Mouse (Mus musculus) heart, embryonic 11.5 days (tissue): ENCODE results near the gene Adgrl3. TPM values are rescaled to one million over a fixed set of nuclear protein-coding genes. Genes with fewer than 3 reads are reported as not detected.

Source experiments
- ATAC-seq: fragments of 200-750 bp; cut with Nextera tagmentation; replicated peaks from 2 replicates; pipeline ENCODE4 v1.8.0; 2017; ENCODE audit warnings: moderate library complexity; ENCODE audit not compliant: insufficient number of reproducible peaks, low FRiP score, low TSS enrichment
- H3K27ac ChIP-seq: fragments of 300-500 bp; sonication (generic); 2 replicates; pipeline ENCODE4 v1.5.1; 2014; ENCODE audit warnings: mild to moderate bottlenecking, low read depth, low read length
- H3K27me3 ChIP-seq: fragments of 300-500 bp; sonication (generic); 2 replicates; pipeline ENCODE4 v1.6.1; 2014; ENCODE audit warnings: mild to moderate bottlenecking, low read length, mixed read lengths; ENCODE audit not compliant: control insufficient read depth, insufficient read depth
- H3K36me3 ChIP-seq: fragments of 300-500 bp; sonication (generic); 2 replicates; pipeline ENCODE4 v1.6.1; 2014; ENCODE audit warnings: mild to moderate bottlenecking, low read length, moderate library complexity, mixed read lengths; ENCODE audit not compliant: control insufficient read depth, insufficient read depth
- H3K4me1 ChIP-seq: fragments of 300-500 bp; sonication (generic); 2 replicates; pipeline ENCODE4 v1.6.1; 2014; ENCODE audit warnings: low read length; ENCODE audit not compliant: control insufficient read depth, insufficient read depth
- H3K4me2 ChIP-seq: fragments of 300-500 bp; sonication (generic); 2 replicates; pipeline ENCODE4 v1.6.1; 2014; ENCODE audit warnings: mild to moderate bottlenecking, moderate library complexity
- H3K4me3 ChIP-seq: fragments of 300-500 bp; sonication (generic); 2 replicates; pipeline ENCODE4 v1.5.1; 2014; ENCODE audit warnings: low read depth, low read length
- H3K9ac ChIP-seq: fragments of 300-500 bp; sonication (generic); 2 replicates; pipeline ENCODE4 v1.6.1; 2014; ENCODE audit warnings: mild to moderate bottlenecking, low read depth, low read length, moderate library complexity
- H3K9me3 ChIP-seq: fragments of 300-500 bp; sonication (generic); replicated peaks from 2 replicates; pipeline ENCODE4 v1.6.1; 2016; ENCODE audit warnings: low read length; ENCODE audit not compliant: control insufficient read depth
- WGBS: fragments of 180-500 bp; shearing (Covaris S2); extraction: QIAGEN DNeasy Blood & Tissue Kit; methylation state at CpG from one replicate; pipeline ENCODE4 v1.1.7; 2014; ENCODE audit not compliant: insufficient replicate concordance; 5-methylcytosine and 5-hydroxymethylcytosine counted together
- polyA plus RNA-seq: library from polyadenylated mRNA; unstranded; fragments of >200 nt; fragmentation: Nextera tagmentation; extraction: Ambion mirVana; gene quantifications from 2 replicates; pipeline ENCODE4 v1.2.1, GENCODE M21; 2014

Gene Adgrl3
- polyA plus RNA-seq, 1 experiment from 2014 or later, result 9.9 TPM

DNA sequence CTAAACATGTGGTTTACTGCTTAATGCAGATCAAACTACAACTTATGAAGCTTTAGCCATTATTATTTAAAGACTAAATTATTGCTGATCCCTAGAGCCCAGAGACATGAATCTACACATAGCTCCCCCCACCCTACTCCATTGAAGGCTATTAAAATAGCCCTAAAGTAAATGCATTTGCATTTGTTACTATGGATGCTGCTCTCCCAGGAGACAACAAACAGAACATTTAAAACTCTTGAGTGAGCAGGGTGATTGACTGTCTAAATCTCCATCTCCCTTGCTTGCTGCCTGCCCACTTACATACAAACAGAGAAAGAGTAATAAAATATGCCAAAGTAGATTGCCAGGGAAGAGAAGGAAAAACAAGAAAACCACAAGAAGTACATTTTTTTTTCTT, 41.4 kb downstream of the Adgrl3 start:
- Histone ChIP-seq H3K9ac (no peak overlapping the region), H3K4me1 (no peaks in the 10 kb centered on the region), H3K27ac (no peak overlapping the region), H3K36me3 (no peaks in the 10 kb centered on the region), H3K9me3 (no peaks in the 10 kb centered on the region), H3K4me3 (no peak overlapping the region), H3K4me2 (no peak overlapping the region), H3K27me3 (no peaks in the 10 kb centered on the region)
- no peak for ATAC-seq

DNA sequence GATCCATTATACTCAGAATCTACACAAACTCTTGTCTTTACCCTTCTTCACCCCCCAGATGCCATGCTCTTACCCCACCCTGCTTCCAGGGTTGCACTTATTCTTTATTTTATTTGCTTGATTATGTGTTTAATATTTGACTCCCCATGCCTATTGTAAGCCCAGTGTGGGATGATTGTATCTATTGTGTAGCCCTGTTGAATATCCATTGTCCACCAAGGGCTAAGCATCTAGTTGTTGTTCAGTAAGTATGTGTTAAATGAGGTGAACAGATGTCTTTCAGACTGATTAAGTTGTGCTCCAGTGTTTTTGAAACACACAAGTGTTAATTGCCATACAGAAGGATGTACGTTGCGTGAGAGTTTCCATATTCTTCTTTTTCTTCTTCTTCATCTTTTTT, 44.1 kb downstream of the Adgrl3 start:
- H3K9me3 ChIP-seq, result no peaks in the 10 kb centered on the region

DNA sequence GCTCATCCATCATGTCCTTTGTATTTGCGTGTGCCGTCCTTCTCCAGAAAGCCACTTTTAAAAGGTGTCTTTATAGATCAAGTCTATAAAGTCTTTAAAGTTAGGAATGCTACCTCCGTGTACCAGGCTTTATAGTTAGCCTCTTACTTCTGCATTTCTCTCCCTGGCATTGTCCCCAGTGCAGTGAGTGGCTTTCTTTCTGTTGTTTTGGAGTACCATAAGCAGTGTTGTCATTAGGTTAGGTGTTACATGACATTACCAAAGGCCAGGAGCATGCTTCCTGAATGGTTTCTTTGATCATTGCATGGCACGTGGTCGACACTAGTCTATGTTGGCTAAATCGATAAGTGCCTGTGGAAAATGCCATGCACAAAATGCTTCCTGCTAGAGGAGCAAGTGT, 48.2 kb downstream of the Adgrl3 start:
- Histone ChIP-seq H3K36me3 (no peaks in the 10 kb centered on the region), H3K4me2 (no peak overlapping the region), H3K27me3 (no peaks in the 10 kb centered on the region), H3K4me3 (no peak overlapping the region), H3K4me1 (no peaks in the 10 kb centered on the region), H3K27ac (no peak overlapping the region), H3K9me3 (no peaks in the 10 kb centered on the region), H3K9ac (no peak overlapping the region)
- no peak for ATAC-seq
- WGBS, result 43% methylated on average over 6 of the region's 6 CpGs

More for the DNA sequence above, 44.1 kb downstream of the Adgrl3 start:
- WGBS, result 95% methylated on average over 2 of the region's 2 CpGs
- H3K27ac ChIP-seq, result no peak overlapping the region
- H3K36me3 ChIP-seq, result no peaks in the 10 kb centered on the region
- H3K4me1 ChIP-seq, result no peaks in the 10 kb centered on the region
- ATAC-seq, result no peak
- no peaks in the 10 kb centered on the region for H3K27me3 ChIP-seq
- H3K9ac ChIP-seq, result no peak overlapping the region
- no peak overlapping the region for H3K4me2 ChIP-seq
- no peak overlapping the region for H3K4me3 ChIP-seq

DNA sequence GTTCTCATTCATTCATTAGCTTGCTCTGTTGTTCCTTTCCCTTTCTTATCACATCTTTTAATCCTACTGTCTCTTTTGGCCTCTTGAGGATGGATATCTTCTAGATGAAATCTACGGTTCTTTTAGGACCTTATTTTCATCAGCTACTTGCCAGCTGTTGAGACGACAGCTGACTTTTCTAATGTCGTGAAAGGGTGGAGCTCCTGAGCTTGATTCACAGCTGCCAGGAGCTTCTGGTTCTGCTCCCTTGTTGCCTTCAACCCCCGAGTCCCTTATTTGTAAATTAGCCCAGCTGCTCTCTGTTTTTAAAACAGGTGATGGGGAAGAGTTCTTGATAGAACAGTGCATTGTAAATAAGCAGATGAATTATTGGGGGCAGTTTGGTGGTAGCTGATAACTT, 48.9 kb downstream of the Adgrl3 start:
- no peak overlapping the region for H3K4me3 ChIP-seq
- no peaks in the 10 kb centered on the region for H3K36me3 ChIP-seq
- H3K27me3 ChIP-seq, result no peaks in the 10 kb centered on the region
- H3K9me3 ChIP-seq, result no peaks in the 10 kb centered on the region
- H3K27ac ChIP-seq, result no peak overlapping the region
- no peaks in the 10 kb centered on the region for H3K4me1 ChIP-seq
- no peak overlapping the region for H3K4me2 ChIP-seq
- no peak for ATAC-seq
- H3K9ac ChIP-seq, result no peak overlapping the region
- 35% methylated on average over 4 of the region's 4 CpGs for whole genome bisulfite sequencing

DNA sequence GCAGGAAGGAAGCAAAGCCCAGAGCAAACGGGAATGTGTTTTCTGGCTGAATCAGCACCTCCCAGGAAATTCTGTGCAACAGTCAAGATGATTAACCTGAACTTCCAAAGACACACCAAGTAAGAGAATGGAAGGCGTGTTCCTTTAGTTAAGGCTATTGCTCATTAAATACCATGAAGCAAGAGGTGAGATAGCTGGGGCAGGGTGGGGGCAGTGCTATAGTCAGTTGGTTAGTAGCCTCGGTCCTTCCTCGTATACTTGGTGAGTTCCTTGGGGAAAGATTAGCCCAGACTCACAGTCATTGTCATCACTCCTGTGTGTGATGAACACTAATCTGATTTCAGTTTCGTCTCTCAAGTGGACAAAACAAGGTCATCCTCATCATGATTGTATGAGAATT, 53.0 kb downstream of the Adgrl3 start:
- Histone ChIP-seq H3K27me3 (no peaks in the 10 kb centered on the region), H3K4me3 (no peak overlapping the region), H3K4me2 (no peak overlapping the region), H3K36me3 (no peaks in the 10 kb centered on the region), H3K9me3 (no peaks in the 10 kb centered on the region), H3K4me1 (no peaks in the 10 kb centered on the region), H3K9ac (no peak overlapping the region), H3K27ac (no peak overlapping the region)
- no peak for ATAC-seq
- 70% methylated on average over 5 of the region's 5 CpGs for WGBS

DNA sequence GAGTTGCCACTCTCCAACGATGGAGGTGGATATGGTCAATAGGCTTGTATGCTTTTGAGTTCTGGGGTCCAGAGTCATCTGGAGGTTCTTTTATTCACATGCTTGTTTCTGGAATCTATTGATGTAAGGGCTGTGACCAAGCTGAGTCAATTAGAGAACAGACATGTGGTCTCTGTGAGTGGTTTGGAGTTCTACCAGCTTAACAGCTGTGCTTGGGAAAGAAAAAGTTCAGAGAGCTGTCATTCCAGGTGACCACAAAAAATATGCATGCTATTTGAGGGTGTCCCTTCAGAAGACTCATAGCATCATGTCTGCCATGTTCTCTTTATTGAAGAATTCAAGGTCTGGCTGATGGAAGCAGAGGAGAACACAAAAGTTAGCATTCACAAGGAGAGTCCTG, 53.9 kb downstream of the Adgrl3 start:
- Histone ChIP-seq H3K27me3 (no peaks in the 10 kb centered on the region), H3K9me3 (no peaks in the 10 kb centered on the region), H3K36me3 (no peaks in the 10 kb centered on the region), H3K4me2 (no peak overlapping the region), H3K9ac (no peak overlapping the region), H3K4me1 (no peaks in the 10 kb centered on the region), H3K4me3 (no peak overlapping the region), H3K27ac (no peak overlapping the region)
- no peak for ATAC-seq
- 79% methylated on average over 1 of the region's 1 CpGs for WGBS

DNA sequence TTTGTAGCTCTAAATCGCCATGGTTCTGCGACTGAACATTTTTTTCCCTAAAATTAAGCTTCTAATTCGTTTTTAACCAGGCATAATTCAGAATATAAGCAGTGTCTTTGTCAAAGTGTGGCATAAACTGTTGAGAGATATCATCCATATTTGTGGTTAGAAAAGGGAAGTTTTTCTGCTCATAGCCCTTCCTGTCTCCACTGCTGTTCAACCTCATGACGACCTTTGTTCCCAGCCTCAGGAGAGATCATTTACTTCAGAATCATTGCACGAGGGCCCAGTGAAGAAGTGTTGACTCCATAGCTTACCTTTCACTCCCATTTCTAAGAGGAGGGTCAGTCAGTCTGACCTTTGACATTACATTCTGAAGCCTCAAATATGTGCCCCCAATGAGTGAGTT, 56.4 kb downstream of the Adgrl3 start:
- H3K4me3 ChIP-seq, result no peak overlapping the region
- no peaks in the 10 kb centered on the region for H3K9me3 ChIP-seq
- 73% methylated on average over 5 of the region's 5 CpGs for WGBS
- H3K4me2 ChIP-seq, result no peak overlapping the region
- ATAC-seq, result no peak
- H3K4me1 ChIP-seq, result no peaks in the 10 kb centered on the region
- H3K27ac ChIP-seq, result no peak overlapping the region
- H3K27me3 ChIP-seq, result no peaks in the 10 kb centered on the region
- no peaks in the 10 kb centered on the region for H3K36me3 ChIP-seq
- H3K9ac ChIP-seq, result no peak overlapping the region

DNA sequence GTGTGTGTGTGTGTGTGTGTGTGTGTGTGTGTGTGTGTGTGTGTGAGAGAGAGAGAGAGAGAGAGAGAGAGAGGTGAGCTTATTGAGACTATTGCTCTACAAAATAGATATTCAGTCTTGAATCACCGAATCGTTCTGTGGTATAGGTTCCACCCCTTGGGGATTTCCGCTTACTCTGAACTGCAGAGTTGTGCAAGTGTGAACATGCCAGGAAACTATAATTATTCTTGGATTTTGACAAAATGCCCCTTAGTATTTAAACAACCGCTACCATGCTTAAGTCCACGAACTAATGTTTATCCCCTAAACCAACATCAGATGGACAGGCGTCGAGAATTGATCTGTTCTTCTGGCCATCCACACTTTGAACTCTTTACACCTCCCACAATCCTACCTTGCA, 57.1 kb downstream of the Adgrl3 start:
- Histone ChIP-seq H3K4me1 (no peaks in the 10 kb centered on the region), H3K36me3 (no peaks in the 10 kb centered on the region), H3K4me3 (no peak overlapping the region), H3K4me2 (no peak overlapping the region), H3K27me3 (no peaks in the 10 kb centered on the region), H3K9me3 (no peaks in the 10 kb centered on the region), H3K9ac (no peak overlapping the region), H3K27ac (no peak overlapping the region)
- no peak for ATAC-seq
- 91% methylated on average over 7 of the region's 7 CpGs for WGBS

DNA sequence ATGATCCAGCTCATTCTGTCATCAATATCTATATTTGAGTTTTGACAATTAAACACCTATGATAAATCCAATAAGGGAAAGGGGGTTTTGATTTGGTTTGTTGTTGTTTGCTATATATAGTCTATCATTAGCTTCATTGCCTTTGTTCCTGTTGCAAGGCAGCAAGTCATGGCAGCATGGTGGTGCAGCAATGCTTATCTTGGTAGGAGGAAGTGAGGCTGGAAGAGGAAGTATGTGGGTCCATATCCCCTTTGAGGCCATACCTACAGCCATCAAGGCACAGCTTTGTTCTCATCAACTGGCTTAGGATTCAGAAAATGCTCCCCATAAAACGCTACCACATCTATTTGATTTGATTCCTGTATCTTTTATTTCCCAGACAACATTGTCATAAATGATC, 58.1 kb downstream of the Adgrl3 start:
- H3K27ac ChIP-seq, result no peak overlapping the region
- no peaks in the 10 kb centered on the region for H3K27me3 ChIP-seq
- H3K9ac ChIP-seq, result no peak overlapping the region
- no peaks in the 10 kb centered on the region for H3K4me1 ChIP-seq
- H3K4me2 ChIP-seq, result no peak overlapping the region
- H3K4me3 ChIP-seq, result no peak overlapping the region
- 74% methylated on average over 1 of the region's 1 CpGs for WGBS
- no peaks in the 10 kb centered on the region for H3K36me3 ChIP-seq
- no peak for ATAC-seq
- no peaks in the 10 kb centered on the region for H3K9me3 ChIP-seq
